Mouse (Mus musculus): ENCODE data around the gene Slc22a20.

- TF ChIP-seq CTCF (IDR thresholded peaks at IDR 0.05; ENCODE audit: low read depth) (no peak), EP300 (optimal IDR thresholded peaks at IDR 0.05) (no peak)
Observed at GRCm38 (mm10) chr19:5935266-5935665, 50.7 kb downstream of the Slc22a20 start.

Measured in stomach, postnatal 0 days (tissue).